Mouse (Mus musculus): ENCODE measurements around the gene Smox.

DNA sequence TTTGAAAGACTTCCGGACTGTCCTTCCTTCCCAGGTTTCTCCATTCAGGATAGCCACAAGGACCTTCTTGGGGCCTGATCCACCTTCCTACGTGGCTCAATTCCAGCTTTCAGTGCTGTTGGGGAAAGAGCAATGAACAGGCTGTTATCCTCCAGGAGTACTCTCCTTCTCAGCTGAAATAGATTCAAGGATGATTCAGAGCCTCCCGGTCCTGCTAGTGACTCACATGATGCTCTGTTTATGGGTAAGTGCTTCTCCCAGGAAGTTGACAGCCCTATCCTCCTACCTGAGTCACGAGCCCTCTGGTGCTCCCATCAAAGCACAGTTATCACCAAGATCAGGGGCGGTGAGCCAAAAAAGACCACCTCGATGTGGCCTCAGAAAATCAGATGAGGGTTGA, 7.1 kb upstream of the Smox start:
- TF ChIP-seq CTCF (IDR thresholded peaks at IDR 0.05; ENCODE audit: borderline replicate concordance, extremely low read depth, insufficient read depth, insufficient read length) (no peak), POLR2A (IDR thresholded peaks at IDR 0.05; ENCODE audit: borderline replicate concordance, extremely low read depth, insufficient read depth, insufficient read length, poor library complexity, severe bottlenecking) (no peak)

All from brain, embryonic 14.5 days (tissue).